Mouse (Mus musculus) common myeloid progenitor, adult 5-6 weeks (primary cell): ENCODE results near the gene Tubgcp6. TPM values are rescaled to one million over a fixed set of nuclear protein-coding genes. Genes with fewer than 3 reads are reported as not detected.

Experiments used
- ATAC-seq: replicated peaks from 2 replicates; pipeline ENCODE4 v1.8.0; 2016; ENCODE audit warnings: low read depth, mild to moderate bottlenecking, moderate TSS enrichment, inconsistent platforms; ENCODE audit not compliant: poor library complexity, severe bottlenecking
- total RNA-seq: library from RNA; stranded (forward); fragments of 200-1000, 187-1606 nt; gene quantifications from 2 replicates; pipeline ENCODE4 v1.2.3, GENCODE M21; 2017

Tubgcp6 gene
- total RNA-seq, 1 experiment from 2014 or later = 21.7 TPM

DNA sequence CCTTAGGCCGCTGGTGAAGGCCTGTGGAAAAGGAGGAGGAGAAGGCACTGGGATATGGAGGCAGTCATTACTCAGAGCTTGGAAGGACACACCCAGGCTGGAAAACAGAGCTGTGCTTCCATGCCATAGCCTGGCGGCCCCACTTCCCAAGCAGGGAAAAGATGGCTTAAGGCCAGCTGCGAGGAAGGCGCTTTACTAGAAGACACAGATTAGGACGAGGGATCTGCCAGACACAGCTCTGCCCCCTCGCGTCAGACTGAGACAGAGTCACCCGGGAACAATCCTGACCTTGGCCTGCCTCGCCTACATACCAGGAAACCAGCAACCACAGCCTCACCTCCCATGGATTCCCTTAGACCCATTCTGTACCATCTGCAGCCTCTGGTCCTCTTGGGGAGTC, 12.8 kb downstream of the Tubgcp6 start:
- ATAC-seq = no peak

DNA sequence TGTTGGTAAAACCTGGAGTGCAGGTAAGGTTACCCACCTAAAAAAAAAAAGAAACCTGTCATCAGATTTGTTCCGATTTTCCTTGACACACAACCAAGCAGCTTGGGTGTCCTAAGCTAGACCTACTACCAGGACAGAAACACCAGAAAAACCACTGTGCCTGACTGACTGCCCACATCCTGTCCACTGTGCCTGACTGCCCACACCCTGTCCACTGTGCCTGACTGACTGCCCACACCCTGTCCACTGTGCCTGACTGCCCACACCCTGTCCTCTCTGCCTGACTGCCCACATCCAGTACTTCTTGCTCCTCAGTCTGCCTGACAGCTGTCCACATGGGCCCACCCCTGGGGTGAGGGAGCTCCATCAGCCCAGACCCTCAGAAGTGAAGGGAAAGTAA, 15.9 kb downstream of the Tubgcp6 start:
- no peak for ATAC-seq

DNA sequence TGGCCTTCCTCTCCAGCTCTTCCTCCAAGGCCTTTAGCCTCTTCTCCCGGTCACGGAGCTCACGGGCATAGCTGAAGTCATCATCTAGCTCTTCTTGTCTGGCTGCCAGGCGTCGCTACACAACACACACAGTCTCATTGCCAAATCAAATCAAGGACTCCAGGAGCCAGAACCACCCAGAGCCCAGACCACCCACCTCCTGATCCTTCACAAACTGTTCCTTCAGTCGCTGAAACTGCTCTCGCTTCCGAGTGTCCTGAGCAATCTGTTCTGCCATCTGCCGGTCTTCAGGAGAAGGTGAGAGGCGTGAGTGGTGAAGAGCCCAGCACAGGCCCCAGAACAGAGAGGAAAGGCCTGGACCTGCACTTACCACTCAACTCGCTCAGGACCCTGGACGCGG, 16.8 kb downstream of the Tubgcp6 start:
- ATAC-seq = no peak

DNA sequence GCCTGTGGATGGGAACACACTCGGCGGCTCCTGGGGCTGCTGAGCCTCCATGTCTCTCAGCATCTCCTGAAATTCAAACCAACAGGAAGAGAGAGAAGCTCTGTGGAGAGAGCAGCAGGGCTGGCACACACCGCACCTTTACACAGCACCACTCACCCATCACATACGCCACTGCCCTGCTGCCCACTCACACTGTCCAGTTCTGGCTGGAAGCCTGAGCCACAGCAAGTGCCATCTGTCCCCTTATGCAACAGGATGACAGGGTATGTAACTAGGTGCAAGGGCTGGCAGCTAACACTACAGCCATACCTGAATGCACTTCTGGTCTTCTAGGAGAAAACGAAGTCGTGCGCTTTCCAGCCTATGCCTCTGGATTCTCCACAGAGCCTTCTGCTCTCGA, 18.5 kb downstream of the Tubgcp6 start:
- ATAC-seq = no peak

DNA sequence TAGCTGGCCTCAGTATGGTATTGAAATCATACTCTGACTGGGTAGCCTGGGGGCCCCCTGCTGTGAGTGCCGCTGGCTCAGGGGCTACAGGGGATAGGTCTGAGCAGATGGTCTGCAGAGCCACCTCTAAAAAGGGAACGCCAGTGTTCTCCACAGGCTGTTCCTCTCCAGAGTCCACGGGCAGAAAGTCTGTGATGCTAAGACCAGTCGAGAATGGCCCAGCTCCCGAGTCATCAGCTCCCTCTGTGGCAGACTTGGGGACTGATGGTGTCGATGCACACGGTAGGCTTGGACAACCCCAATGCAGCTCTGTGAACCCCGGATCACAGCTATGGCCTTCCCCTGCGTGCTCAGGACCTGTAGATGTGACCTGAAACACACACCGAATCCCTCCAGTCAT, 19.0 kb downstream of the Tubgcp6 start:
- ATAC-seq = no peak

DNA sequence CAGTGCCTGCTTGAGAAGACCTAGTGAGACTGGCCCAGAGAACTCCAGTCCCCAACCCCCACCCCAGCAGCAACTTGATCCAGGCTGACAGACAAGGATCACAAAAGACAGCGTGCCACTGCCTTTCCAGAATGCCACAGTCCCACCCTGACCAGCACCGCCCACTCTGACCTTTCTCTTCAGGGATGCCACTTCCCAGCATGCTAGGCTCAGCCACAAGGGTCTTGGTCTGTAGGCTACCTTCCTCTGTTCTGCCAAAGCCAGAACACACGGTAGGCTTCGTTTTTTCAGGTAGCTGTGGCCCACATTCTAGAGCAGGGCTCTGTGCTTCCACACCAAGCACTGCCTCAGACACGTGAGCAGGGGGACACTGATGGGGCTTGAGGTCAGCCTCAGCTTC, 20.3 kb downstream of the Tubgcp6 start:
- ATAC-seq = no peak

DNA sequence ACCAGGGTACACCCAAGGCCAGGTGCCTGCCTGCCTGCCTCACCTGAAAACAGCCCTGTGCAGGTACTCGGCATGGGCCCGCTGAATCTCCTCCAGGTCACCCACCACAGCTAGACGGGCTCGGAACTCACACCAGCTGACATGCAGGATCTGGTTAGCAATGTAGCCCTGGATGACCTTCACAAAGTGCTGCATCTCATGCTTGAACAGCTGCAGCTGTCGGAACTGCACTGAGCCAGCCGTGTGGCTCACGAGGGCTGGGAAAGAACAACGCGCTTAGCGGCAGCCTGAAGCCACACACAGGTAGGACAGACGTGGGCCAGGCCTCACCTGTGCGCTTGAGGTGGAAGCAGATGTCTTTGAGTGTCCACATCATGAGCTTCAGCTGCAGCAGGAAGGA, 22.1 kb downstream of the Tubgcp6 start:
- ATAC-seq = no peak

DNA sequence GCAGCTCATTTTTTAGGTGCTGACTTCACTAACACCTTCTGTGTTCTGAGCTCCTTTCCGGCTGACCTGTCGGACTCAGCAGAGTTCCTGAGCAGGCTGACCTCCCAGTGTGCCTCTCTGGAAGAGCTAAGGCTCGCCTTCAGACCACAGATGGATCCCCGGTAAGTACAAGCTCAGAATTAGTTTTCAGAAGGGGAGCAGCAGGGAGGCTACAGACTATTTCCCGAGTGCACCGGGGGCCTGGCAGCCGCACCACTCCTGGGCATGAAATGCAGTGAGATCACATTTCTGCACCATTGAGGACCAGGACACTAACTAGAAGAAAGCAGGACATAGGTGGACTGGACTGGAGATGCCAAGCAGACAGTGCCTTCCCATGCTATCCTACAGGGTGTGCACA, 24.3 kb downstream of the Tubgcp6 start:
- no peak for ATAC-seq

DNA sequence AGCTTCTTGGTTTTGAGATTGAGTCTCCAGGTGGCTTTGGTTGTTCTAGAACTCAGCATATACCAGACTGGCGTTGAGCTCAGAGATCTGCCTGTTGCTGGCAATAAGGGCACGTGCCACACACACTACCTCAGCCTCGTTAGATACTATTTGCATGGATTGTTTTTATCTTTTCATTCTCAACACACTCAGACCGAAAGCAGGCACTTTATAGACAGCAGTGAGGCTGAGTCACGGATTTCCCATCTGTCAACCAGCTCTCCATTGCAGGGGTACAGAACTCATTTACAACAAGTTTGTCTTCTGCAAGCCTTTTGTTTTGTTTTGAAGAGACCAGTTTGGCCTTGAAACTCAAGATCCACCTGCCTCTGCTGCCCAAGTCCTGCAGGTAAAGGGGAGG, 25.5 kb downstream of the Tubgcp6 start:
- ATAC-seq = no peak

DNA sequence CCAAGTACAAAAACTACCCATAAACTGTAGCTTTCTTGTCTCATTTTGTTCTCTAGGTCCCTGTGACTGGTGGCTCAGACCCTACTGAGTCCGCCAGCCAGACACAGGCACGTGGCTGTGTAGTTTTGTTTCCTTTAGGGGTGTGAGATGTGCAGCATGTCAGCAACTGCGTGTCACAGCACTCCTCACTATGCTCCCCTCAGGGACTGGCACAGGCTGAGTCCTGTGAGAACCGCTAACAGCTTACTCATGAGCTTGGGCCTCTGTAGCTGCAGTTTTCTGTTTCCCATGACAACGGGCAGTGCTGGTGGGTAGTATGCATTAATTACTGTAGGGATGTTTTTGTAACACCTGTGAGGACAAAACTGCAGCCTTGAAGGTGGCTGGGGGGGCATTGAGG, 30.7 kb downstream of the Tubgcp6 start:
- no peak for ATAC-seq

DNA sequence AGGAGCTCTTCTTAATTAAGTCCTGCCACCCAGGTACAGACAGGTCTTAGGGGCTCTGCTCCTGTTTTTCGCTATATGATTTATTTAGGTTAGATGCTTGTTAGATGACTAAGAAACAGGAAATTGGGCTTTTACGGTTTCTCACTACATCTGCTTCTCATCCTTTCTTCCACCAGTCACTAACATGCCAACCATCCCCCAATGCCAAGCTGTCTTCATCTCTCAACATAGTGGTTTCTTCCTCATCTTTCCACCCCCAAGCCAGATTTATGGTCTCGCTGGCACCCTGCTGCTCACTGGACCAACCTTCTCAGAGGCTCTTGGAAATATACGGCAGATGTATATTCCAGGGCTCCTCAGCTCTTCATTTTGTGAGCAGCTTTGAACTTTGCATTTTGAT, 32.2 kb downstream of the Tubgcp6 start:
- no peak for ATAC-seq

DNA sequence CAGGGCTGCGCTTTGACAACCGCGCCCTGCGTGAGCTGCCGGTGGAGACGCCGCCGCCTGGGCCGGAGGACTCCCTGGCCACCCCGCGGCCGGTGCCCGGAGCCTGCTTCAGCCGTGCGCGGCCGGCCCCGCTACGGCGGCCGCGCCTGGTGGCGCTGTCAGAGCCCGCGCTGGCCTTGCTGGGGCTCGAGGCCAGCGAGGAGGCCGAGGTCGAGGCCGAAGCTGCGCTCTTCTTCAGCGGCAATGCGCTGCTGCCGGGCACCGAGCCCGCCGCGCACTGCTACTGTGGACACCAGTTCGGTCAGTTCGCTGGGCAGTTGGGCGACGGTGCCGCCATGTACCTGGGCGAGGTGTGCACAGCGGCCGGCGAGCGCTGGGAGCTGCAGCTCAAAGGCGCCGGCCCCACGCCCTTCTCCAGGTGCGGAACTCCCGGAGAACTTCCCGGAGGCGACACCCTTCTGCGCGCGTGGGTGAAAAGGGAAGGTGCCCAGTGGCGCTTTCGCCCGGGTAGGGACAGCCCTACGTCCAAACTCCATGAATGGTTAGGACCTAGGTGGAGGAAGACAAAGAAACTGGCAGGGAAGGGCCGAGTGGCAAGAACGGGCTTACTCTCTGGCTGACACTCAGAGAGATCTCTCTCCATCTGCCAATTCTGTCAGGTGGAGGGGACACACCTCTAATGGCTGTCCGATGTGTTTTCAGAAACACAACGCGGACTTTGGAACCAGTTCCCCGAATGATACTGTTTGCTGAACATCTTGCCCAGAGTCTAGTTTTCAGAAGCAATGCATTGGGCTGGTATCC, 33.5 kb downstream of the Tubgcp6 start:
- ATAC-seq = no peak

DNA sequence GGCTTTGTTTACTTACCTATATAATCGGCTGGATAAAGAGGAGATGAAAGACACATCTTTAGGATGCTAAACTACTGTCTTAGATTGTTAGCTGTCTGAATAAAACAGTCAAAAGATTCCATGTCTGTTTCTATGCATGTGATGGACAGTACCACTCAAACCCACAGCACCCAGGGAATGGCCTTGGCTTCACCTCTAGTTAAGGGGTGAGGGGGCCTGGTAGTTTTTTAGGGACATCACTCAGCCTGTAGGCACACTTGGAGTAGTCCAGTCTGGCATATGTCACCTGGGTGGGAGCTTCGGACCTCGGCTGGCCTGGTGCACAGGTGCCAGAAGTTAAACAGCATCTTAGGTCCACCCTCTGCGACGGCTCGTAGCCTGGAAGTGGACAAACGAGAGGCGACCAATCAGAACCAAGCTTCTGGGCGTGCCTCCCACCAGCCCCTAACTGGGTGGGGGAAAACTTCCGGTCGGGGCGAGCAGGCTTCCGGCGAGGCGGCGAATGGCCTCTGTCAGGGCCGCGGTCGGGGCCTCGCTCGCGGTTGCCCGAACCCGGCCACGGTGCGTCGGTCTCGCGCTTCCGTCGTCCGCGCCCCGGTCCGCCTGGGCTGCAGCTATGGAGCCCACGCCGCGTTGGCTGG, 34.2 kb downstream of the Tubgcp6 start, which contains the start of gene Selenoo:
TSS of gene Selenoo (plus strand) at position 478 of the 641 bp plus-strand sequence.
- peak; percentile 95 for ATAC-seq

DNA sequence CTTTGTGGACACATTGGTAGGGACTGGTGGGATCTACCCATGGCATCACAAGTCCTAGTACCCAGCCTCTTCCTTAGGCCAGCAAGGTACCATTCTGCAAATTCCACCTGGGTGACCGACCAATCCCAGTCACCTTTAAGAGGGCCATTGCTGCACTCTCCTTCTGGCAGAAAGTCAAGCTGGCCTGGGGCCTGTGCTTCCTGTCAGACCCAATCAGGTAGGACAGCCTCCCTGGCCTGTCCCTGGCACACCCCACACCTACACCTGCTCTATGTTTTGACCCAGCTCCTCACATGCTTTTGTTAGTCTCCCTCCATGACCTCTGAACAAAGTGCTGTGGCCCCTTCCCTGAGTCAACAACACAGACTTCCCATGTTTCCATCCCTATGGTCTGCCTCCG, 38.1 kb downstream of the Tubgcp6 start:
- no peak for ATAC-seq

DNA sequence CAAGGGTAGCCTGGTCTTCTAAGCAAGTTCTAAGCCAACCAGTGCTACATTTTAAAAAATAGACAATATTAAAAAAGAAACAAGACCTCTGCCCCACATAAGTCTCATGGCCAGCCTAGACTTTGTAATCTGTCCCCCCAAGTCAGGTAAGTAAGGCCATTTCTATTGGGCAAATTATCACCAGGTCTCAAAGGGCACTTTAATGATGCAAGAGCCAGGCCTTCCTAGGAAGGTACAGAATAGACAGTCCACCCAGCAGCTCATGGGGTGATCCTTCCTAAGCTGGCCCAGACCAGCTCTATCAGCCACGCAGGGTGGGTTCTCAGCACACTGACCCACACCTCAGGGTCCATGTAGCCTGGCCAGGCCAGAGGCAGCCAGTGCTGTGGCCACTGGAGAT, 39.0 kb downstream of the Tubgcp6 start:
- ATAC-seq = no peak

DNA sequence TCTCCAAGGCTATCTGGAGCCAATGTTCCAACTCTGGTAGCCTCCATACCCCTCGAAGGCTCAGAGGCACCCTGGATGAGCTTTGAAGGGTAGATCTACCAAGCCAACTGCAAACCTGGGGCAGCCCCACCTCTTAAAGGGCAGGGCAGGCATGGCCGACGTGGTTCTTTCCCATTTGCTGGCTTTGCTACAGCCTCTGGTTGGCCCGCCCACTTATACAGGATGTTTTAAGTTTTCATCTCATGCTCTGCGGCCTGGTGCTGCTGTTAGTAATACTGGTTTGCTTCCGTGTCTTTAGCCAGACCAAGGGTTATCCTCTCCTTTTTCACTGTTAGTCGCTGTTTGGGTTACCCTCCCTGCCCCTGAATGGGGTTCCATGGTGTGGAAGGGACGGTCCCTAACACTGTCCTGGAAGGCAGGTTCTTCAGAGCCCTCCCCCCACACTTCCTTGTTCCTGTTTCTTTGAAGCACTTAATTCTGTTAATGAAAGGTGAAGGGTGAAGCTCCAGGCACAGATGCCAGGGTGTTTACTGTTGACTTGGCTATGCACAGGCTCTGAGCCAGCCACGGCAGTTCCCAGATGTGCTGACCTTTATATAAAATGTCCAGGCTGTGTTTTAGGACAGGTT, 44.6 kb downstream of the Tubgcp6 start:
- ATAC-seq = peak; percentile 71

DNA sequence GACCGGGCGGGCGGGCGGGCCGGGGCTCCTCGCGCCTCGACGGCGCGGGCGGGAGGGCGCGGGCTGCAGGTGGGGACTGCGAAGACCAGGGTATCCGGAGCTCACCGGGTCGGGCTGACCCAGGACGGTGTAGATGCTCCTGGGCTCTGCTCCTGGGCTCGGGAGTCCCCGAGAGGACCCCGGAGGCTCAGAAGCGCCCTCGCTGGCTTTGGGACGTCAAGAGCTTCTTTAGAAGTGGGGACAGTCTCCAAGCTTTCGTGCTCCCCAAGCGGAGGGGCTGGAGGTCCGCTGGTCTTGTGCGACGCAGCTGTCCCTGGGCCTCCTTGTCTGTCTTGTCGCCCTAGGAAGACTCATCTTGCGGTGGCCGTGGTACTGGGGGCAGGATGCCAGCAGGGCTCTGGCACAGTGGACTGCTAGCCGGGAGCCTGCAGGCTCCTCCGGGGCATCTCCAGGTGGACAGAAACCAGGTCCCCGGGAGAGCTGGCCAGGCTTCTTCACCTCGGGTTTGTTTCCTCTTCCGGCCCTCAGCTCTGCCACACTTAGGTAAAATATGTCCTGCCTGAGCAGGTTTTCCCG, 46.7 kb downstream of the Tubgcp6 start:
- ATAC-seq = no peak

DNA sequence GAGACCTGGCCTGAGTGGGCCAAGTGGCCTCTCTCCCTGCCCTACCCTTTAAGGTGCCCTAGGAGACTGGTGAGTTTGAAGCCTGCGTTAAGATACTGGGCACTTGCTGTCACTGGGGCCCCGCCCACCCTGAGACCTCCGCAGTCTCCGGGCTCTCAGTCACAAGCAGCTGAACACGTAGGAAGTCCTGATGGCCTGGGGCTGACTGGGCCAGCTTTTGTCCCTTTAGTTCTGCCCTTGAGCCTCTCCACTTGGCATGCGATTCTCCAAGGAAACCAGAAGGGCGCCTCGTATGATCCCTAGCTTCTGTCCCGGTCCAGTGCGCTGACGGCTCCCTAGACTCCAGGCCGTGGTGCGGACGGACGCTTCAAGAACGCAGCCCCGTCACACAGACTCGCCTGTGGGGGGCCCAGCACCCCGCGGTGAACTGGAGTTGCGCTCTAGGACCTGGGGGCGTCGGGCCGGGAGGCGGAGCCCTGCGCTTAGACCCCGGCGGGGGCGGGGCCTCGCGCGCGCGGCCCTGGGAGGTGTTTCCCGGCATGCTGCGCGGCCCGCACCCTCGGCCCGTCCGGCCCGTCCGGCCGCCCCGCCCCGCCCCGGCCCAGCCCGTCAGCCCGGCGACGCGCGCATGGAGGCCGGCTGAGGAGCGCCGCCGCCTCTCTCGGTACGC, 47.3 kb downstream of the Tubgcp6 start:
- ATAC-seq = peak; percentile 62

DNA sequence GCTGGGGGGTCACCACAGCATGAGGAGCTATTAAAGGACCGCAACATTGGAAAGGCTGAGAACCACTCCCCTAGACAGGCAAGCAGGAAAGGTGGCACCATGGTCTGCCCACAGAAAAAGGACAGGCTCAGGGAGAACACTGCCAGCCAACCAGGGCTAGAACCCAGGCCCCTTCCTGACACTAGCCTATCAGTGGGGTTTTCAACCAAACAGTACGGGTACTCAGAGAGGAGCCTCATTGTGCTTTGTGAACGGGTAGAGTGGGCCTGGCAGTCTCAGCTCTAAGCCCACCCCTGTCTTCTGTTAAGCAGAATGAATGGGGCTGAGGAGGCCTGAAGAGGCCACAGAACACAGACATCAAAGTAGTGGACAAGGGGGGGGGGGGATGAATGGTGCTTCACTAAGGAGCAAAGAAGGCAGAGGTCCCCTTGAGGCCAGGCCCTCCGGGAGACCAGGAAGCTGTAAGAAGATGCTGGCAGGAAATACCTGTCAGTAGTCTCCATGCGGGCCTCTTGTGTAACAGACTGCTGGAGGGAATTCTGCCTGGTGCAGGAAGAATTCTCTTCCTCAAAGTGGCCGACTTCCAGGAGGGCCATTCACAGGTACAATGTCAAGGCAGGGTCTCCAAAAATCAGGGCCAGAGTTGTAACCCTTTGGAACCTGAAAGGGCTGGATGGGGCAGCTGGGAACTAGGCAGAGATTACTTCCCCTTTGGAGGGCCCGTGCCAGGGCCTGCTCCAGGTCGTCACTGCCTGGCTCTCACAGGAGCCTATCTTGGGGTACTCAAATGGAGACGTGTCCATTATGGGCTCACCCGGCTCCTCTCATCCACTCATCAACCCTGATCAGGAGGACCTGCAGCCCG, 48.1 kb downstream of the Tubgcp6 start, which contains the start of gene Trabd:
TSS of gene Trabd (plus strand) at position 512 of the 865 bp plus-strand sequence.
- ATAC-seq = peak; percentile 20; the same call in 1 of the 2 replicates
